Mouse (Mus musculus) thymus, postnatal 25 days (tissue): ENCODE data around the gene Patl2.
A peak's percentile ranks its signal among the peaks of the same experiment; 100 is the strongest.
"Not testable (repeated sequence)": the region's sequence is repeated elsewhere in the genome, so short reads cannot be mapped to it uniquely, and the experiment has no call there.

Experiments
- DNase-seq: peaks from one replicate; pipeline ENCODE4 v3.0.0; 2022

Gene Patl2

GRCm38 (mm10) chr2:122186106-122186505 lies at the start of gene Patl2, which contains the start of gene Terb2:
Gene Patl2, minus strand, starts transcription at chr2:122186189.
Gene Terb2, plus strand, starts transcription at chr2:122186272.
- no peak for DNase-seq

GRCm38 (mm10) chr2:122235425-122235824 lies 49.4 kb upstream of the Patl2 start:
- no peak for DNase-seq

GRCm38 (mm10) chr2:122234611-122235288 lies 48.8 kb upstream of the Patl2 start, which contains the start of gene Sord:
Gene Sord, plus strand, starts transcription at chr2:122234749.
- peak; percentile 88 for DNase-seq

GRCm38 (mm10) chr2:122233759-122234557 lies 48.0 kb upstream of the Patl2 start:
- DNase-seq = peak; percentile 5

- no peak for DNase-seq
Observed at GRCm38 (mm10) chr2:122233341-122233740, 47.4 kb upstream of the Patl2 start.

GRCm38 (mm10) chr2:122231616-122232015 lies 45.6 kb upstream of the Patl2 start:
- no peak for DNase-seq

- DNase-seq = no peak
Observed at GRCm38 (mm10) chr2:122230395-122230794, 44.4 kb upstream of the Patl2 start.

GRCm38 (mm10) chr2:122223654-122224053 lies 37.7 kb upstream of the Patl2 start:
- no peak for DNase-seq

GRCm38 (mm10) chr2:122222272-122222671 lies 36.3 kb upstream of the Patl2 start:
- DNase-seq = no peak

- DNase-seq = no peak
Observed at GRCm38 (mm10) chr2:122221798-122222197, 35.8 kb upstream of the Patl2 start.

GRCm38 (mm10) chr2:122221378-122221777 lies 35.4 kb upstream of the Patl2 start:
- no peak for DNase-seq

- DNase-seq = no peak
Observed at GRCm38 (mm10) chr2:122218234-122218633, 32.2 kb upstream of the Patl2 start.

- DNase-seq = not testable (repeated sequence)
Observed at GRCm38 (mm10) chr2:122217075-122217474, 31.1 kb upstream of the Patl2 start.

- DNase-seq = no peak
Observed at GRCm38 (mm10) chr2:122210534-122211228, 24.7 kb upstream of the Patl2 start.

- no peak for DNase-seq
Observed at GRCm38 (mm10) chr2:122206440-122207107, 20.6 kb upstream of the Patl2 start.

- DNase-seq = no peak
Observed at GRCm38 (mm10) chr2:122201501-122201900, 15.5 kb upstream of the Patl2 start.

- no peak for DNase-seq
Observed at GRCm38 (mm10) chr2:122194509-122194929, 8.5 kb upstream of the Patl2 start.

GRCm38 (mm10) chr2:122191849-122192248 lies 5.9 kb upstream of the Patl2 start:
- DNase-seq = no peak

GRCm38 (mm10) chr2:122186751-122187150 lies 762 bp upstream of the Patl2 start:
- no peak for DNase-seq

- no peak for DNase-seq
Observed at GRCm38 (mm10) chr2:122185086-122185485, 903 bp downstream of the Patl2 start.

GRCm38 (mm10) chr2:122180051-122180822 lies 5.8 kb downstream of the Patl2 start:
- DNase-seq = peak; percentile 49

GRCm38 (mm10) chr2:122172188-122172587 lies 13.8 kb downstream of the Patl2 start:
- no peak for DNase-seq
